Mouse (Mus musculus): ENCODE data around the gene Olfr128.
"Not testable (repeated sequence)": the region's sequence is repeated elsewhere in the genome, so short reads cannot be mapped to it uniquely, and the experiment has no call there.

Gene Olfr128

DNA sequence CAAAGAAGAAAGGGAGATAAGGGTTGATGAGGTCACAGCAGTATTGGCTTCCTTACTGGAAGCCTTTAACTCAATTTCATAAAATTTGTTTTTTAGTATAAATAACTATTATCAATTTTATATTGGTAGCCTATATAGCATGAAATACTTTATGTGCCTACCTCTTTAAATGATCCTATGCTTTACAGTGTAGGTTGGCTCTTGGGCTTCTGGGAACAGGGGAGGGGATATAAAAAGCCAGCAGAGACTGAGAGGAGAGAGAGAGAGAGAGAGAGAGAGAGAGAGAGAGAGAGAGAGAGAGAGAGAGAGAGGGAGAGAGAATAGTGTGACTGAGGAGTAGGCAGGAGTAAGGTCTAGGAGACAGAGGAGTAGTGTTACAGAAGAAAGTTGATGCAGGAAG lies at the start of gene Olfr128:
Olfr128 (plus strand) TSS at position 301 of the 400 bp plus-strand sequence.
- DNase-seq (ENCODE audit: low spot score), result no peak

- DNase-seq (ENCODE audit: low spot score), result no peak
These were observed 46.5 kb upstream of the Olfr128 start for GRCm38 (mm10) chr17:37873830-37874229.

DNA sequence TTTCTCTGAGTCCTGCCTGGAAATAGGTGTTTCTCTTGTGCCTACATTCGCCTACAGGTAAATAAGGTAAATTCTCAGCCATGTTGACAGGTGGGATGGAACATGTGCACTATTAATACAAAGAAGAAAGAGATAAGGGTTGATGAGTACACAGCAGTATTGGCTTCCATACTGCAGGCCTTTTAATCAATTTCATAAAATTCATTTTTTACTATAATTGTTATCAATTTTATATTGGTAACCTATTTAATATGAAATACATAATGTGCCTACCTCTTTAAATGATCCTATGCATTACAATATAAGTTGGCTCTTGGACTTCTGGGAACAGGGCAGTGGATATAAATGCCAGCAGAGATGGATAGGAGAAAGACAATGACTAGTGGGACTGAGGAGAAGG lies 20.2 kb upstream of the Olfr128 start, which contains the start of gene Olfr127:
Olfr127 (plus strand) TSS at position 301 of the 400 bp plus-strand sequence.
- DNase-seq (ENCODE audit: low spot score), result no peak

- not testable (repeated sequence) for DNase-seq (ENCODE audit: low spot score)
These were observed 13.5 kb upstream of the Olfr128 start for GRCm38 (mm10) chr17:37906821-37907220.

- DNase-seq (ENCODE audit: low spot score), result no peak
These were observed 32.6 kb downstream of the Olfr128 start, which contains the start of gene Olfr761 for GRCm38 (mm10) chr17:37952979-37953378. TSS of gene Olfr761 (minus strand) at chr17:37953079.

DNA sequence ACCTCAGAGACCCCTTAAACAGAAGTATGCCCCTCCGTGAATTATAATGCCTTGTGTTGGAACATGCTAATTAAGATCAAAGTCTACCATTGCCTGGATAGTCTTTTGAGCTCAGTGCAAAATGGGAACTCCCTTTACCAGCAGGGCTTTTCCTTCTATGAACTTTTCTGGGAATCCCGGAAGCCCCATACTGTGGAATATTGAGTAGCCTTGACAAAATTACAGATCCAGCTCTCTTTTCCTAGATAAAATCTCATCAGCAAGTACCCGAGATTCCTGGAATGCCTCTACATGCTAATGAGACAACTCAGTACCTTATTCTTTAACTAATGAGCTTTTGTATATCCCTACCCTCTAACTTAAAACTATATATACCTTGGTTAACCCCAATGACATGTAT lies 53.2 kb downstream of the Olfr128 start:
- no peak for DNase-seq (ENCODE audit: low spot score)

Measured in urinary bladder, postnatal 10 days (tissue).